Mouse (Mus musculus) lung, postnatal 14 days (tissue): ENCODE measurements at regions not wholly inside any gene's neighbourhood (a gene's known extent, or its start where the extent isn't known, plus 50 kb on each side); places are given as distances from the start of the nearest gene placed in this dataset.

Experiments
- DNase-seq: peaks from one replicate; pipeline ENCODE4 v3.0.0; 2021

GRCm38 (mm10) chr12:95619281-95619680 lies 72.7 kb upstream of the Flrt2 start:
- no peak for DNase-seq

DNA sequence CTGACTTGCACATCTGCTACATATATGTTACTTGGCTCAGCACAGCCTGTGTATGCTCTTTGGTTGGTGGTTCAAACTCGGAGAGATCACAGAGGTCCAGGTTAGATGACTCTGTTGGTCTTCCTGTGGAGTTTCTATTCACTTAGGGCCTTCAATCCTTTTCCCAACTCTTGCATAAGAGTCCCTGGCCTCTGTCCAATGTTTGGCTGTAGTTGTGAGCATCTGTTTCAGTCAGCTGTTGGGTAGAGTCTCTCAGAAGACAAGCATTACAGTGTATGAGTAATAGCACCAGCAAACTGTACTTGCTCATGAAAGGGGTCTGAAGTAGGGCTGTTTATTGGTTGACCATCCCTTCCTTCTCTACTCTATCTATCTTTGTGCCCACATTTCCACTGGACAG lies 61.0 kb upstream of the Flrt2 start:
- peak; percentile 51 for DNase-seq

GRCm38 (mm10) chr12:95636647-95637046 lies 55.4 kb upstream of the Flrt2 start:
- no peak for DNase-seq

DNA sequence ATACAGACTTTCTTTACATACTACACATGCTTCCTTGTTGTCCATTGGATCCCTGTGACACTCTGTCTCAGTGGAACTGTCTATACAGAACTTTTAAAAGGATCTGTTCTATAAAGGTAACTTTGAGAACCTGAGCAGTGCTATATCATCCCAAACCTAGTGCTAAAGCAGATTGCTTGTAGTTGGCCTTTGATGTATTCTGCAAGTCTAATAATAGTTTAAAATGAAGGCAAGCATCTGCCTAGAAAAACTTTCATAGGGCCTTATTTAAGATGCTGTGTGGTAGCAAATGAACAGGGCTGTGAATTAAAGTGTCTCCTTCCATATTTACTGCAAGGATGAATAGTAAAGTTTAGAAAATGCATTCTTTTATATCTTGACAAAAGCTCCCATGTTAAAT lies 52.1 kb upstream of the Flrt2 start:
- DNase-seq = no peak

DNA sequence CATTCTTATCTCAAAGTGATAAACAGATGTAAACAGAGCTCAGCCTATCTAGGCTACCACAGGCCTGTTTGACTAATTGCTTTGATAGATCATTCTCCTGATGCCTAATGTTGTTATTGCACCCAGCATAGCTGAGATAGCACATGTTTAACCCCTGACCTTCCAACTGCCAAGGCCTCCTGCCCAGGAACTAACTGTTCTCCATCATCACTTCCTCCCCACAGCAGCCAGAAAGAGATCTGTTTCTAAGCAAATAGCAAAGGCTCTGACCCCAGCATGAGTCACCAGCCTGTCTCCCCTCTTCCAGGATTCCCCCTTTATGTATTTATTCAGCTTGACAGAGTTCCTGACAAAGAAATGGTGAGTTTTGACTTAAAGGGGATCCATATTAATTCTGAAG lies 50.4 kb upstream of the Flrt2 start:
- DNase-seq = no peak
